Mouse (Mus musculus) myocyte (in vitro differentiated cells): Measurements from ENCODE around the gene Plscr4.

Source experiments
- CEBPB ChIP-seq: IDR thresholded peaks from 2 replicates; pipeline ENCODE4 v1.6.1; 2011; ENCODE audit warnings: mild to moderate bottlenecking, moderate library complexity; ENCODE audit not compliant: poor library complexity, insufficient read depth, severe bottlenecking
- E2F4 ChIP-seq: IDR thresholded peaks from one replicate; pipeline ENCODE4 v1.6.1; 2011; ENCODE audit warnings: mild to moderate bottlenecking, control low read depth, moderate library complexity; ENCODE audit not compliant: insufficient read depth
- MAX ChIP-seq: IDR thresholded peaks from one replicate; pipeline ENCODE4 v1.6.1; 2011; ENCODE audit warnings: low read depth, mild to moderate bottlenecking, control low read depth
- MYOD1 ChIP-seq, 3 experiments: IDR thresholded peaks; one replicate each; pipeline ENCODE4 v1.6.1; 2011; ENCODE audit warnings: control low read depth in 2 of 3, low read depth in 2 of 3, mild to moderate bottlenecking in 2 of 3, moderate library complexity in 1 of 3; ENCODE audit not compliant: insufficient read length in 2 of 3, control insufficient read depth in 1 of 3
- MYOG ChIP-seq, 3 experiments: IDR thresholded peaks; one replicate each; pipeline ENCODE4 v1.6.1; 2011; ENCODE audit warnings: control low read depth in 2 of 3, low read depth in 2 of 3, mild to moderate bottlenecking in 2 of 3; ENCODE audit not compliant: insufficient read length in 2 of 3, control insufficient read depth in 1 of 3, insufficient read depth in 1 of 3
- POLR2A ChIP-seq: IDR thresholded peaks from one replicate; pipeline ENCODE4 v1.6.1; 2011; ENCODE audit warnings: low read depth, mild to moderate bottlenecking, control low read depth, moderate library complexity; ENCODE audit not compliant: insufficient read length
- POLR2AphosphoS2 ChIP-seq: IDR thresholded peaks from one replicate; pipeline ENCODE4 v1.6.1; 2011; ENCODE audit warnings: low read depth, control low read depth; ENCODE audit not compliant: insufficient read length
- REST ChIP-seq: IDR thresholded peaks from one replicate; pipeline ENCODE4 v1.6.1; 2011; ENCODE audit warnings: mild to moderate bottlenecking, control low read depth, moderate library complexity; ENCODE audit not compliant: insufficient read depth, insufficient read length
- SRF ChIP-seq: IDR thresholded peaks from one replicate; pipeline ENCODE4 v1.6.1; 2011; ENCODE audit warnings: low read depth; ENCODE audit not compliant: control insufficient read depth, insufficient read length
- TCF12 ChIP-seq: IDR thresholded peaks from one replicate; pipeline ENCODE4 v1.6.1; 2011; ENCODE audit warnings: mild to moderate bottlenecking, control low read depth; ENCODE audit not compliant: poor library complexity, insufficient read depth, severe bottlenecking
- USF1 ChIP-seq: IDR thresholded peaks from one replicate; pipeline ENCODE4 v1.6.1; 2011; ENCODE audit warnings: low read depth, mild to moderate bottlenecking, control low read depth, moderate library complexity

DNA sequence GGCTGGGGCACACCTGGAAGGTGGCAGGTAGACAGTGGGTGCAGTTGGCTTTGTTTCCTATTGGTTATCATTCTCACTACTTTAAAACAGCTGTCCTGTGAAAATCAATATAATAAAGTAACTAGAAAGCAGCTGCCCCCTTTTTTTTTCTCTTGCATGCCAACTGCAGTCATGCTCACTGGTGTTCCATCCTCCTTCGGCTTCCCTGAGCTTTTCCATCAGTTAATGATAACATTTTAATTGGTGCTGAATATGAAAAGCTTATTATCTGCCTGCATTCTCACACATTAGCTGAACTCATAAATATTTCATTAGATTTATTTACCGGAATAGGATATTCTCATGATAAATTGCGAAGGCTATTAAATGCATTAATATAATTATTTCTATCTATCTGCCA is 33.1 kb downstream of the Plscr4 start:
- TF ChIP-seq POLR2AphosphoS2 (no peak), E2F4 (no peak), POLR2A (no peak), MYOG (IDR thresholded peaks at IDR 0.05; ENCODE audit: control insufficient read depth in 1 of 3, insufficient read depth in 1 of 3, insufficient read length in 2 of 3, low read depth in 2 of 3) (no peak), SRF (no peak), USF1 (no peak), TCF12 (no peak), CEBPB (no peak), MAX (no peak), MYOD1 (IDR thresholded peaks at IDR 0.05; ENCODE audit: control insufficient read depth in 1 of 3, insufficient read length in 2 of 3, low read depth in 2 of 3) (no peak), REST (no peak)
